Mouse (Mus musculus): ENCODE measurements around the gene Prkg1. TPM values are rescaled to one million over a fixed set of nuclear protein-coding genes. Genes with fewer than 3 reads are reported as not detected.

The Prkg1 gene
- polyA plus RNA-seq, 1 experiment from 2014 or later, result 8.4 TPM

- no peak overlapping the region for H3K4me3 ChIP-seq
- no peak for ATAC-seq (ENCODE audit: low FRiP score, low read depth)
- no peaks in the 10 kb centered on the region for H3K4me1 ChIP-seq
- no peak overlapping the region for H3K27ac ChIP-seq
- H3K4me2 ChIP-seq (replicated peaks), result no peak overlapping the region
- no peak overlapping the region for H3K9ac ChIP-seq
- no peaks in the 10 kb centered on the region for H3K27me3 ChIP-seq
- no peaks in the 10 kb centered on the region for H3K9me3 ChIP-seq
- WGBS, result 100% methylated on average over 2 of the region's 2 CpGs
- no peaks in the 10 kb centered on the region for H3K36me3 ChIP-seq
Observed at GRCm38 (mm10) chr19:30691258-30691657, 1073.6 kb downstream of the Prkg1 start.

GRCm38 (mm10) chr19:30690691-30691090, 1074.1 kb downstream of the Prkg1 start:
- no peak for ATAC-seq (ENCODE audit: low FRiP score, low read depth)
- Histone ChIP-seq H3K4me1 (no peaks in the 10 kb centered on the region), H3K4me3 (no peak overlapping the region), H3K4me2 (replicated peaks) (no peak overlapping the region), H3K9ac (no peak overlapping the region), H3K36me3 (no peaks in the 10 kb centered on the region), H3K27me3 (no peaks in the 10 kb centered on the region), H3K9me3 (no peaks in the 10 kb centered on the region), H3K27ac (no peak overlapping the region)
- 67% methylated on average over 6 of the region's 6 CpGs for WGBS

GRCm38 (mm10) chr19:30687942-30688341, 1076.9 kb downstream of the Prkg1 start:
- Histone ChIP-seq H3K4me3 (no peak overlapping the region), H3K4me2 (replicated peaks) (no peak overlapping the region), H3K36me3 (no peaks in the 10 kb centered on the region), H3K27me3 (no peaks in the 10 kb centered on the region), H3K4me1 (no peaks in the 10 kb centered on the region), H3K27ac (no peak overlapping the region), H3K9ac (no peak overlapping the region), H3K9me3 (no peaks in the 10 kb centered on the region)
- ATAC-seq (ENCODE audit: low FRiP score, low read depth), result no peak
- WGBS, result 60% methylated on average over 6 of the region's 6 CpGs

GRCm38 (mm10) chr19:30676308-30676707, 1088.5 kb downstream of the Prkg1 start:
- no peak overlapping the region for H3K4me3 ChIP-seq
- no peak overlapping the region for H3K4me2 ChIP-seq (replicated peaks)
- H3K36me3 ChIP-seq, result no peaks in the 10 kb centered on the region
- no peak overlapping the region for H3K9ac ChIP-seq
- H3K27ac ChIP-seq, result no peak overlapping the region
- no peaks in the 10 kb centered on the region for H3K9me3 ChIP-seq
- ATAC-seq (ENCODE audit: low FRiP score, low read depth), result no peak
- H3K27me3 ChIP-seq, result no peaks in the 10 kb centered on the region
- H3K4me1 ChIP-seq, result no peaks in the 10 kb centered on the region
- WGBS, result 54% methylated on average over 8 of the region's 8 CpGs

GRCm38 (mm10) chr19:30664269-30664668, 1100.6 kb downstream of the Prkg1 start:
- Histone ChIP-seq H3K27ac (no peak overlapping the region), H3K27me3 (peaks cover 11% of the 10 kb centered on the region; the same call in 1 of the 2 replicates), H3K36me3 (no peaks in the 10 kb centered on the region), H3K4me1 (no peaks in the 10 kb centered on the region), H3K4me3 (no peak overlapping the region), H3K9me3 (no peaks in the 10 kb centered on the region), H3K4me2 (replicated peaks) (no peak overlapping the region), H3K9ac (no peak overlapping the region)
- no peak for ATAC-seq (ENCODE audit: low FRiP score, low read depth)
- 6% methylated on average over 8 of the region's 8 CpGs for WGBS

- WGBS, result 42% methylated on average over 5 of the region's 5 CpGs
Observed at GRCm38 (mm10) chr19:30642629-30643170, 1122.1 kb downstream of the Prkg1 start.

GRCm38 (mm10) chr19:30637471-30637870, 1127.4 kb downstream of the Prkg1 start:
- no peak overlapping the region for H3K4me2 ChIP-seq (replicated peaks)
- H3K9me3 ChIP-seq, result no peaks in the 10 kb centered on the region
- H3K27ac ChIP-seq, result no peak overlapping the region
- H3K9ac ChIP-seq, result no peak overlapping the region
- no peak for ATAC-seq (ENCODE audit: low FRiP score, low read depth)
- no peaks in the 10 kb centered on the region for H3K4me1 ChIP-seq
- no peaks in the 10 kb centered on the region for H3K27me3 ChIP-seq
- no peaks in the 10 kb centered on the region for H3K36me3 ChIP-seq
- WGBS, result 76% methylated on average over 8 of the region's 8 CpGs
- H3K4me3 ChIP-seq, result no peak overlapping the region

More at GRCm38 (mm10) chr19:30642629-30643170, 1122.1 kb downstream of the Prkg1 start:
- no peaks in the 10 kb centered on the region for H3K36me3 ChIP-seq
- H3K27ac ChIP-seq, result no peak overlapping the region
- H3K4me2 ChIP-seq (replicated peaks), result no peak overlapping the region
- H3K4me1 ChIP-seq, result no peaks in the 10 kb centered on the region
- no peak overlapping the region for H3K4me3 ChIP-seq
- no peak overlapping the region for H3K9ac ChIP-seq
- no peaks in the 10 kb centered on the region for H3K27me3 ChIP-seq
- no peaks in the 10 kb centered on the region for H3K9me3 ChIP-seq
- no peak for ATAC-seq (ENCODE audit: low FRiP score, low read depth)

- Histone ChIP-seq H3K4me2 (replicated peaks) (no peak overlapping the region), H3K4me3 (no peak overlapping the region), H3K36me3 (no peaks in the 10 kb centered on the region), H3K4me1 (no peaks in the 10 kb centered on the region), H3K9ac (no peak overlapping the region), H3K27ac (no peak overlapping the region), H3K9me3 (no peaks in the 10 kb centered on the region), H3K27me3 (no peaks in the 10 kb centered on the region)
- 50% methylated on average over 3 of the region's 3 CpGs for WGBS
- no peak for ATAC-seq (ENCODE audit: low FRiP score, low read depth)
Observed at GRCm38 (mm10) chr19:30631051-30631450, 1133.8 kb downstream of the Prkg1 start.

- no peak; the same call in 1 of the 2 replicates for ATAC-seq (ENCODE audit: low FRiP score, low read depth)
- no peaks in the 10 kb centered on the region for H3K36me3 ChIP-seq
- no peak overlapping the region for H3K27ac ChIP-seq
- 6% methylated on average over 7 of the region's 7 CpGs for WGBS
- H3K9me3 ChIP-seq, result no peaks in the 10 kb centered on the region
- H3K4me3 ChIP-seq, result no peak overlapping the region
- no peaks in the 10 kb centered on the region for H3K4me1 ChIP-seq
- no peak overlapping the region for H3K9ac ChIP-seq
- H3K4me2 ChIP-seq (replicated peaks), result no peak overlapping the region
- no peaks in the 10 kb centered on the region for H3K27me3 ChIP-seq
Observed at GRCm38 (mm10) chr19:30626036-30626435, 1138.8 kb downstream of the Prkg1 start.

- no peak for ATAC-seq (ENCODE audit: low FRiP score, low read depth)
- Histone ChIP-seq H3K4me3 (no peak overlapping the region), H3K4me2 (replicated peaks) (no peak overlapping the region), H3K9ac (no peak overlapping the region), H3K27me3 (no peaks in the 10 kb centered on the region), H3K9me3 (no peaks in the 10 kb centered on the region), H3K36me3 (no peaks in the 10 kb centered on the region), H3K27ac (no peak overlapping the region), H3K4me1 (no peaks in the 10 kb centered on the region)
- 61% methylated on average over 2 of the region's 2 CpGs for WGBS
Observed at GRCm38 (mm10) chr19:30625391-30625790, 1139.4 kb downstream of the Prkg1 start.

GRCm38 (mm10) chr19:30623620-30624019, 1141.2 kb downstream of the Prkg1 start:
- H3K36me3 ChIP-seq, result no peaks in the 10 kb centered on the region
- H3K4me2 ChIP-seq (replicated peaks), result no peak overlapping the region
- H3K27ac ChIP-seq, result no peak overlapping the region
- WGBS, result 69% methylated on average over 7 of the region's 7 CpGs
- ATAC-seq (ENCODE audit: low FRiP score, low read depth), result no peak
- no peak overlapping the region for H3K9ac ChIP-seq
- peaks cover under 1% of the 10 kb centered on the region; the same call in 1 of the 2 replicates for H3K9me3 ChIP-seq
- H3K4me3 ChIP-seq, result no peak overlapping the region
- no peaks in the 10 kb centered on the region for H3K4me1 ChIP-seq
- no peaks in the 10 kb centered on the region for H3K27me3 ChIP-seq

- Histone ChIP-seq H3K36me3 (no peaks in the 10 kb centered on the region), H3K27ac (no peak overlapping the region), H3K27me3 (no peaks in the 10 kb centered on the region), H3K4me1 (no peaks in the 10 kb centered on the region), H3K4me3 (no peak overlapping the region), H3K9me3 (peaks cover under 1% of the 10 kb centered on the region; the same call in 1 of the 2 replicates), H3K9ac (no peak overlapping the region), H3K4me2 (replicated peaks) (no peak overlapping the region)
- ATAC-seq (ENCODE audit: low FRiP score, low read depth), result no peak
- WGBS, result 72% methylated on average over 3 of the region's 3 CpGs
Observed at GRCm38 (mm10) chr19:30613150-30613865, 1151.5 kb downstream of the Prkg1 start.

- no peak overlapping the region for H3K27ac ChIP-seq
- H3K36me3 ChIP-seq, result no peaks in the 10 kb centered on the region
- H3K9ac ChIP-seq, result no peak overlapping the region
- no peaks in the 10 kb centered on the region for H3K27me3 ChIP-seq
- H3K4me1 ChIP-seq, result no peaks in the 10 kb centered on the region
- no peak overlapping the region for H3K4me3 ChIP-seq
- no peak overlapping the region for H3K4me2 ChIP-seq (replicated peaks)
- 69% methylated on average over 3 of the region's 3 CpGs for WGBS
- no peak for ATAC-seq (ENCODE audit: low FRiP score, low read depth)
- no peaks in the 10 kb centered on the region for H3K9me3 ChIP-seq
Observed at GRCm38 (mm10) chr19:30586366-30586765, 1178.5 kb downstream of the Prkg1 start.
